In genomic region chr8:110010868-110011267, GRCm38 (mm10) we compare ENCODE assay signal across 10 mouse cellular contexts. TPM values are rescaled to one million over a fixed set of nuclear protein-coding genes. Genes with fewer than 3 reads are reported as not detected.
DNase-seq lines count a peak whose midpoint lies in the region; ATAC-seq and TF ChIP-seq lines count a peak whose summit lies in the region.
"Had no signal": no experiment of that assay in that cellular context is flagged by ENCODE, and none has a peak within 500 bp of the region (broad histone marks: within the 10 kb centered on the region; RNA-seq: fewer than 3 reads in every experiment).

No protein-coding gene starts in this region.

- H3K4me1 ChIP-seq in hindbrain, embryonic 14.5 days (replicated peaks; ENCODE audit: control insufficient read depth, insufficient read depth, low read length) = peaks cover 6% of the 10 kb centered on the region; the same call in 1 of the 2 replicates
- H3K4me1 ChIP-seq in hindbrain, embryonic 13.5 days (replicated peaks) = peaks cover 10% of the 10 kb centered on the region
- no peaks in the 10 kb centered on the region for H3K4me1 ChIP-seq in G1E (ENCODE audit: insufficient read depth, low read depth, low read length)
- no peaks in the 10 kb centered on the region for H3K4me1 ChIP-seq in cerebellum, adult 2 months (ENCODE audit: control insufficient read depth, insufficient read depth, low read length)

- H3K9ac ChIP-seq in hindbrain, embryonic 14.5 days = no peak overlapping the region
- H3K9ac ChIP-seq in hindbrain, embryonic 13.5 days = no peak overlapping the region

- no peak overlapping the region for H3K4me2 ChIP-seq in hindbrain, embryonic 14.5 days (replicated peaks)
- H3K4me2 ChIP-seq in hindbrain, embryonic 13.5 days = no peak overlapping the region

- peak; percentile 61 for DNase-seq in hindbrain, embryonic 14.5 days (ENCODE audit: low spot score)
- DNase-seq in 3T3-L1 (ENCODE audit: low read depth, low spot score) = peak; percentile 79
- DNase-seq in G1E (ENCODE audit: low spot score) = peak; percentile 8
- DNase-seq in cerebellum, adult 2 months = peak; percentile 12 to 28
- peak; percentile 61 for DNase-seq in induced T-regulatory cell, adult 2 months (ENCODE audit: low read depth)

- H3K9me3 ChIP-seq in hindbrain, embryonic 14.5 days (ENCODE audit: control insufficient read depth, low read length) = no peaks in the 10 kb centered on the region
- H3K9me3 ChIP-seq in hindbrain, embryonic 13.5 days = no peaks in the 10 kb centered on the region
- H3K9me3 ChIP-seq in G1E (replicated peaks) = no peaks in the 10 kb centered on the region

- H3K27me3 ChIP-seq in hindbrain, embryonic 14.5 days (ENCODE audit: control insufficient read depth, insufficient read depth, low read length) = no peaks in the 10 kb centered on the region
- peaks cover 2% of the 10 kb centered on the region; the same call in 1 of the 2 replicates for H3K27me3 ChIP-seq in hindbrain, embryonic 13.5 days
- no peaks in the 10 kb centered on the region; the same call in 1 of the 2 replicates for H3K27me3 ChIP-seq in G1E (ENCODE audit: insufficient read depth, low read length)
- H3K27me3 ChIP-seq in cerebellum, adult 2 months (ENCODE audit: control insufficient read depth, insufficient read depth, low read length) = no peaks in the 10 kb centered on the region

- WGBS in hindbrain, embryonic 14.5 days = 38% methylated on average over 5 of the region's 5 CpGs
- WGBS in hindbrain, embryonic 13.5 days = 33% methylated on average over 5 of the region's 5 CpGs
- 28% methylated on average over 5 of the region's 5 CpGs for WGBS in cerebellum, adult 2 months

- H3K36me3 ChIP-seq in hindbrain, embryonic 14.5 days (replicated peaks; ENCODE audit: control insufficient read depth, insufficient read depth) = no peaks in the 10 kb centered on the region
- H3K36me3 ChIP-seq in hindbrain, embryonic 13.5 days = no peaks in the 10 kb centered on the region
- H3K36me3 ChIP-seq in G1E (replicated peaks) = no peaks in the 10 kb centered on the region

- H3K27ac ChIP-seq in hindbrain, embryonic 14.5 days = no peak overlapping the region
- no peak overlapping the region for H3K27ac ChIP-seq in hindbrain, embryonic 13.5 days
- H3K27ac ChIP-seq in cerebellum, adult 2 months (ENCODE audit: insufficient read depth, low read length) = no peak overlapping the region

- H3K4me3 ChIP-seq in hindbrain, embryonic 14.5 days (replicated peaks; ENCODE audit: low read length) = no peak overlapping the region
- H3K4me3 ChIP-seq in hindbrain, embryonic 13.5 days = no peak overlapping the region
- no peak overlapping the region for H3K4me3 ChIP-seq in G1E (ENCODE audit: low read depth, low read length)
- H3K4me3 ChIP-seq in cerebellum, adult 2 months (replicated peaks; ENCODE audit: insufficient read depth, low read depth, low read length) = no peak overlapping the region

- ATAC-seq in hindbrain, embryonic 14.5 days (ENCODE audit: low FRiP score) = no peak
- ATAC-seq in hindbrain, embryonic 13.5 days (ENCODE audit: low FRiP score) = no peak
- no peak for ATAC-seq in G1E (ENCODE audit: extremely low read depth, insufficient number of reproducible peaks, low FRiP score, poor library complexity, severe bottlenecking)
- ATAC-seq in megakaryocyte-erythroid progenitor cell, adult 5-6 weeks (replicated peaks; ENCODE audit: low FRiP score, low TSS enrichment, poor library complexity, severe bottlenecking) = peak; percentile 66
- no peak for ATAC-seq in activated CD4-positive, CD25-positive, alpha-beta regulatory T cell, adult 4 months

- peak; percentile 48; the same call in 1 of the 2 replicates for TF ChIP-seq CTCF in G1E (IDR thresholded peaks at IDR 0.05; ENCODE audit: low read depth, low read length)
- peak; percentile 74 for TF ChIP-seq CTCF in cerebellum, adult 2 months (IDR thresholded peaks at IDR 0.05; ENCODE audit: borderline replicate concordance, insufficient read depth, low read depth, low read length)

- no peak for TF ChIP-seq POLR2A in cerebellum, adult 2 months (IDR thresholded peaks at IDR 0.05; ENCODE audit: borderline replicate concordance, insufficient read depth, low read length)

RNA-seq across cellular contexts. Expression of gene Tat, which starts 20.6 kb away (rescaled TPM):
- not detected in 2 replicates for polyA plus RNA-seq in hindbrain, embryonic 14.5 days (2014; fragmentation: Nextera tagmentation; extraction: Ambion mirVana)
- polyA plus RNA-seq in hindbrain, embryonic 13.5 days (2015; fragmentation: Nextera tagmentation; extraction: Ambion mirVana) = not detected in 2 replicates
- total RNA-seq in G1E (2014; fragmentation: Nextera tagmentation) (not detected in 2 replicates), G1E (2017) (0.22 TPM in 1 of 2 replicates, not detected in the other)
- polyA plus RNA-seq in G1E (2012) = not detected in 2 replicates
- 0.05 TPM in 1 of 2 replicates, not detected in the other for polyA plus RNA-seq in cerebellum, adult 2 months (2012; rRNA removed)
- not detected in 2 replicates for total RNA-seq in megakaryocyte-erythroid progenitor cell, adult 5-6 weeks (2014; fragmentation: Nextera tagmentation)
- not detected in 2 replicates for total RNA-seq in megakaryocyte-erythroid progenitor cell, adult 5-6 weeks (2017)
- not detected for polyA plus RNA-seq in activated CD4-positive, CD25-positive, alpha-beta regulatory T cell, adult 4 months (2017; shearing (Covaris generic))
- total RNA-seq: left cerebral cortex, postnatal 25 days had no signal

RNA-seq across cellular contexts. Expression of gene Chst4, which starts 28.7 kb away (rescaled TPM):
- polyA plus RNA-seq in hindbrain, embryonic 14.5 days (2014; fragmentation: Nextera tagmentation; extraction: Ambion mirVana) = not detected in 2 replicates
- not detected in 2 replicates for polyA plus RNA-seq in hindbrain, embryonic 13.5 days (2015; fragmentation: Nextera tagmentation; extraction: Ambion mirVana)
- total RNA-seq in G1E (2014; fragmentation: Nextera tagmentation) (not detected in 2 replicates), G1E (2017) (not detected in 2 replicates)
- not detected in 2 replicates for polyA plus RNA-seq in G1E (2012)
- not detected in 2 replicates for polyA plus RNA-seq in cerebellum, adult 2 months (2012; rRNA removed)
- not detected in 2 replicates for total RNA-seq in megakaryocyte-erythroid progenitor cell, adult 5-6 weeks (2014; fragmentation: Nextera tagmentation)
- total RNA-seq in megakaryocyte-erythroid progenitor cell, adult 5-6 weeks (2017) = not detected in 2 replicates
- not detected for polyA plus RNA-seq in activated CD4-positive, CD25-positive, alpha-beta regulatory T cell, adult 4 months (2017; shearing (Covaris generic))
- polyA plus RNA-seq: embryonic facial prominence, embryonic 14.5 days had no signal

RNA-seq across cellular contexts. Expression of gene Marveld3, which starts 48.9 kb away (rescaled TPM):
- 0.69 and 0.83 TPM in 2 replicates for polyA plus RNA-seq in hindbrain, embryonic 14.5 days (2014; fragmentation: Nextera tagmentation; extraction: Ambion mirVana)
- 1.2 and 2.0 TPM in 2 replicates for polyA plus RNA-seq in hindbrain, embryonic 13.5 days (2015; fragmentation: Nextera tagmentation; extraction: Ambion mirVana)
- total RNA-seq in G1E (2014; fragmentation: Nextera tagmentation) (not detected in 2 replicates), G1E (2017) (0.16 TPM in 1 of 2 replicates, not detected in the other)
- polyA plus RNA-seq in G1E (2012) = not detected in 2 replicates
- polyA plus RNA-seq in cerebellum, adult 2 months (2012; rRNA removed) = 0.21 and 0.33 TPM in 2 replicates
- total RNA-seq in megakaryocyte-erythroid progenitor cell, adult 5-6 weeks (2014; fragmentation: Nextera tagmentation) = not detected in 2 replicates
- not detected in 2 replicates for total RNA-seq in megakaryocyte-erythroid progenitor cell, adult 5-6 weeks (2017)
- not detected for polyA plus RNA-seq in activated CD4-positive, CD25-positive, alpha-beta regulatory T cell, adult 4 months (2017; shearing (Covaris generic))
- total RNA-seq: left cerebral cortex, postnatal 25 days had no signal

Comparison
In these comparisons a context has a peak if more than half of its experiments do, and no peak if none do; other contexts are left out.
1. DNase-seq: peak in every context shown above with its lines; median percentile 79 in 3T3-L1; 61 in hindbrain, embryonic 14.5 days; 61 in induced T-regulatory cell, adult 2 months; 20 in cerebellum, adult 2 months; 8 in G1E.